Mouse (Mus musculus): Measurements from ENCODE around the gene Itga5.

- TF ChIP-seq CTCF (conservative IDR thresholded peaks at IDR 0.05; ENCODE audit: low read length) (peak; percentile 87), POU5F1 (IDR thresholded peaks at IDR 0.05; ENCODE audit: borderline replicate concordance, low read length) (no peak)
Measured at GRCm38 (mm10) chr15:103352856-103353255, 13.7 kb downstream of the Itga5 start.

Data from E14TG2a.4 (cell line).